Mouse (Mus musculus) hindbrain, embryonic 15.5 days (tissue): ENCODE results near the gene Trafd1. TPM values are rescaled to one million over a fixed set of nuclear protein-coding genes. Genes with fewer than 3 reads are reported as not detected.

Experiments used
- ATAC-seq: fragments of 200-750 bp; cut with Nextera tagmentation; 2 replicates; pipeline ENCODE4 v1.8.0; 2017; ENCODE audit warnings: low read depth, moderate number of reproducible peaks, moderate TSS enrichment; ENCODE audit not compliant: low FRiP score
- H3K27ac ChIP-seq: fragments of 300-500 bp; sonication (generic); replicated peaks from 2 replicates; pipeline ENCODE4 v1.5.1; 2015; ENCODE audit warnings: mild to moderate bottlenecking, inconsistent platforms
- H3K27me3 ChIP-seq: fragments of 300-500 bp; sonication (generic); 2 replicates; pipeline ENCODE4 v1.6.1; 2015; ENCODE audit warnings: control low read depth, inconsistent platforms
- H3K36me3 ChIP-seq: fragments of 300-500 bp; sonication (generic); 2 replicates; pipeline ENCODE4 v1.6.1; 2015; ENCODE audit warnings: control low read depth, inconsistent platforms
- H3K4me1 ChIP-seq: fragments of 300-500 bp; sonication (generic); replicated peaks from 2 replicates; pipeline ENCODE4 v1.6.1; 2015; ENCODE audit warnings: control low read depth, inconsistent platforms
- H3K4me2 ChIP-seq: fragments of 300-500 bp; sonication (generic); 2 replicates; pipeline ENCODE4 v1.6.1; 2015; ENCODE audit warnings: moderate library complexity, mild to moderate bottlenecking, inconsistent platforms
- H3K4me3 ChIP-seq: fragments of 300-500 bp; sonication (generic); 2 replicates; pipeline ENCODE4 v1.5.1; 2015; ENCODE audit warnings: mild to moderate bottlenecking, inconsistent platforms
- H3K9ac ChIP-seq: fragments of 300-500 bp; sonication (generic); 2 replicates; pipeline ENCODE4 v1.6.1; 2015; ENCODE audit warnings: inconsistent platforms
- H3K9me3 ChIP-seq: fragments of 300-500 bp; sonication (generic); 2 replicates; pipeline ENCODE4 v1.6.1; 2016; ENCODE audit warnings: control low read depth, inconsistent platforms
- WGBS: fragments of 180-500 bp; shearing (Covaris S2); methylation state at CpG from one replicate; pipeline ENCODE4 v1.1.7; 2015; 5-methylcytosine and 5-hydroxymethylcytosine counted together
- polyA plus RNA-seq: library from polyadenylated mRNA; unstranded; fragments of >200 nt; fragmentation: Nextera tagmentation; extraction: Ambion mirVana; gene quantifications from 2 replicates; pipeline ENCODE4 v1.2.1, GENCODE M21; 2015

The Trafd1 gene
- polyA plus RNA-seq, 1 experiment from 2014 or later: 127 TPM

DNA sequence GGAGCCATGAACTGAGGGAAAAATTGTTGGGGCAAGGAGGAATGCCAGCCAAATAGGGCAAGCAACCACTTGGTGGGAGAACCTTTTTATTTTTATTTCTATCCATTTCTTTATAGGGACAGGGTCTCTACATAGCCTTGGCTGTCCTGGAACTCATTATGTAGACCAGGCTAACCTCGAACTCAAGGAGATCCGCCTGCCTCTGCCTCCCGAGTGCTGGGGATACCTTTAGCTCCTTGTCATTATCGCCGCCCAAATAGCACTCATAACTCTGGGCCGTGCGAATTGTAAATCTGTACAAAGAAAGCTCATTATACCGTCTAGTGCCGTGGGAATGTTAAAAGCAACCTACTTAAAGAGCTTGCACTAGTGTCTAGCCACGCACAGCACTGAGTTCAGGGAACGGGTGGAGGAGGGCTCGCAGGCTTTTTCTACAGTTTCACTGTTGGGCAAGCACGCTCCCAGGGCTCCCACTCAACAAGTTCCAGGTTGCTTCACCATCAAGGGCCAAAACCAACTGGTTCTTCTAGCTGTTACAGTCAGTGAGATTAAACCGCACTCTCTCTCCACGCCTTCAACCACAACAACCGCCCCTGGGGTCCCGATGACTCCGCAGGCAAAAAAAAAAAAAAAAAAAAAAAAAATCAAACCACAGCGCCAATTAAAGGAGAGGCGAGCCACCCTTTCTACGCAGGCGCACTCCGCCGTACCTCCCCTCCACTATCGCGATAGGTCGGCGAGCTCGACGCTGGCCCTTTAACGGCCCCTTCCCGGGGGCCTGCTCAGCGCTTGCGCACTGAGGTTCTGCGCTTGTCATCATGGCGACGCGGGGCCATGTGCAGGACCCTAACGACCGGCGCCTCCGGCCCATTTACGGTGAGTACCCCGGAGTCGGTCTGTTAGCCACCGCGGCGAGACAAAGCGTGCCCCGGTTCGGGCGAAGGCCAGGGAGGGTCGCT, 12.0 kb upstream of the Trafd1 start, which contains the start of gene Naa25:
Gene Naa25 (plus strand): TSS at position 750 of the 959 bp plus-strand sequence.
- no peaks in the 10 kb centered on the region for H3K27me3 ChIP-seq
- ATAC-seq: peak; percentile 97
- 10% methylated on average over 53 of the region's 53 CpGs for WGBS

DNA sequence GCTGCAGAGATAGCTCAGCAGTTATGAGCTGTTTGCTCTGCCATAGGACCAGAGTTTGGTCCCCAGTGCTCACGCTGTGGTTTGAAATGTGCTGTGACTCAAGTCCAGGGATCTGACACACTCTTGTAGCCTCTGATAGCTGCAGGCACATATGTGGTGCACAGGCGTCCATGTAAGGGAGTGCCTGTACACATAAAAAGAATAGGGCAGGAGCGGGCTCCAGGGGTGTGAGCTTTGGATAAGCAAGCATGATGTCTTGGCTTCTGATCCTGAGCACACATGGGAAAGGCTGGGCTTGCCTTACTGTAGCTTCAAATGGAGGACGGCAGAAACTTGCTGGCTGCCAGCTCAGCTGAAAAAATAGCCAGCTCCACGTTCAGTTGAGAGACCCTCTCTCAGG, 10.2 kb upstream of the Trafd1 start:
- H3K27me3 ChIP-seq: no peaks in the 10 kb centered on the region
- no peak overlapping the region for H3K27ac ChIP-seq
- WGBS: 82% methylated on average over 5 of the region's 5 CpGs
- no peak for ATAC-seq
- H3K36me3 ChIP-seq: no peaks in the 10 kb centered on the region; the same call in 1 of the 2 replicates
- peaks cover 26% of the 10 kb centered on the region for H3K4me1 ChIP-seq
- H3K9me3 ChIP-seq: no peaks in the 10 kb centered on the region
- H3K9ac ChIP-seq: no peak overlapping the region
- H3K4me2 ChIP-seq: no peak overlapping the region
- no peak overlapping the region for H3K4me3 ChIP-seq

More for the DNA sequence above, 12.0 kb upstream of the Trafd1 start, which contains the start of gene Naa25:
- Histone ChIP-seq H3K9ac (peak within 1 kb of the TSS; percentile 95), H3K4me3 (peak within 1 kb of the TSS; percentile 98), H3K4me1 (peaks cover 34% of the 10 kb centered on the region), H3K9me3 (no peaks in the 10 kb centered on the region), H3K4me2 (peak within 1 kb of the TSS; percentile 87), H3K27ac (peak within 1 kb of the TSS; percentile 82), H3K36me3 (no peaks in the 10 kb centered on the region; the same call in 1 of the 2 replicates)

DNA sequence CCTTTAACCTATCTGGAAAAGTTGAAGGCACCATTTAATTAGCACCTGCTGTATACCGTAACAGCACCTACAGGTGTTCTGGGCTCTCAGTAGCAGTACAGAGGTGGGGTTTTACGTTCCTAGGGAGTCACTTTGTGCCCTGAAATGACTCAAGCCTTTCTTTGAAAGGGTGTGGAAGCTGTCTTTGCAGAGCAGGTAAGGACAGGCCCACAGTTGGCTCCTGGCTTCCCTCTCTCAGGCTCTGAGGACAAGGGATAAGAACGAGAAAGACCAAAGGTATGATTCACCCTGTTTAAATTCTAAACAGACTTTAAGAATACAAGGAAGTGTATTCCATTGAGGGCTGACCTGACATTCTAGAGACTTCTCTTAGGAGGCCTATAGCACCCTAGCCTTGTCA, 8.0 kb upstream of the Trafd1 start:
- H3K27me3 ChIP-seq: no peaks in the 10 kb centered on the region
- peaks cover 7% of the 10 kb centered on the region for H3K4me1 ChIP-seq
- H3K36me3 ChIP-seq: no peaks in the 10 kb centered on the region
- no peak overlapping the region for H3K4me2 ChIP-seq
- H3K4me3 ChIP-seq: no peak overlapping the region
- ATAC-seq: no peak
- WGBS: 87% methylated on average over 3 of the region's 3 CpGs
- no peak overlapping the region for H3K9ac ChIP-seq
- H3K27ac ChIP-seq: no peak overlapping the region
- H3K9me3 ChIP-seq: no peaks in the 10 kb centered on the region

DNA sequence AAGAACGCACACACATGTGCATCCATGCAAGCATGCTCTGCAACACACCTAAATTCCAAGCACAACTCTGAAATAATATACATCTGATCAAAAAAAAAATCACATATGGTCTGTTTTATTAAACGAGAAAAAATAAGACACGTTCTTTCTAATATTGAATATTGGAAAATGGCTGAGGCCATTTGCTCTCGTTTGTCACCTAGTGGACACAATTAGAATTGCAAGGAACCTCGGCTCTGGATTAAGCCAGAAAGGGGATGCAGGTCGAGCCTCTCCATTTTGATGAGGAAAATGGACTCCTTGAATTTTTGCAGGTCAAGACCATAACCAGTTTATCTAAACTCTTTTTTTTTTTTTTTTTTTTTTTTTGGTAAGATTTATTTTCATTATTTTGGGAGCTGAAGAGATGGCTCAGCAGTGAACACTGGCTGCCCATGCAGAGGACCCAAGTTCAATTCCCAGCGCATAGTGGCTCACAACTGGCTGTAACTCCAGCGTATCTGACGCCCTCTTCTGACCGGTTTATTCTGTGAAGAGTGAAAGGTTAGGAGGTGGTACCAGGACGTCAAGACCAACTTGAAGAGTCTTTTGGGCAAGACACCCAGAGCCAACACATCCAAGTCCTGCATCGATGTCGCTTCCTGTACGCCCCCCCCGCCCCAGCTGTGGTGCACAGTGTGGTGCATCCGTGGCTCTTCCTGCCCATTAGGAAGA, 7.4 kb upstream of the Trafd1 start:
- no peaks in the 10 kb centered on the region for H3K27me3 ChIP-seq
- WGBS: 56% methylated on average over 16 of the region's 16 CpGs
- no peak overlapping the region for H3K27ac ChIP-seq

DNA sequence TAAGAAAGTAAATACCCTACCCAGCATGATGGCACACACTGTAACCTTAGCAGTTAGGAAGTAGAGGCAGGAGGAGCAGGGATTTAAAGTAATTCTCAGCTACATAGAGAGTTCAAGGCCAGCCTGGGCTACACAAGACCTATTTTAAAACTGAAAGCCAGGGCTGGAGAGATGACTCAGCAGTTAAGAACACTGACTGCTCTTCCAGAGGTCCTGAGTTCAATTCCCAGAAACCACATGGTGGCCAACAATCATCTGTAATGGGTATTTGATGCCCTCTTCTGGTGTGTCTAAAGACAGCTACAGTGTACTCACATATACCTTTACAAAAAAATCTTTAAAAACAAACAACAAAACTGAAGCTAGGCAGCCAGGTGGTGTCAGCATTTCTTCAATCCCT, 4.3 kb upstream of the Trafd1 start:
- Histone ChIP-seq H3K4me2 (no peak overlapping the region), H3K27ac (no peak overlapping the region), H3K36me3 (no peaks in the 10 kb centered on the region), H3K9ac (no peak overlapping the region), H3K27me3 (no peaks in the 10 kb centered on the region), H3K9me3 (no peaks in the 10 kb centered on the region), H3K4me1 (peaks cover 6% of the 10 kb centered on the region), H3K4me3 (no peak overlapping the region)
- ATAC-seq: no peak

More for the DNA sequence above, 7.4 kb upstream of the Trafd1 start:
- ATAC-seq: no peak
- Histone ChIP-seq H3K9ac (no peak overlapping the region), H3K9me3 (no peaks in the 10 kb centered on the region), H3K4me3 (no peak overlapping the region), H3K36me3 (no peaks in the 10 kb centered on the region), H3K4me1 (peaks cover 7% of the 10 kb centered on the region), H3K4me2 (no peak overlapping the region)

DNA sequence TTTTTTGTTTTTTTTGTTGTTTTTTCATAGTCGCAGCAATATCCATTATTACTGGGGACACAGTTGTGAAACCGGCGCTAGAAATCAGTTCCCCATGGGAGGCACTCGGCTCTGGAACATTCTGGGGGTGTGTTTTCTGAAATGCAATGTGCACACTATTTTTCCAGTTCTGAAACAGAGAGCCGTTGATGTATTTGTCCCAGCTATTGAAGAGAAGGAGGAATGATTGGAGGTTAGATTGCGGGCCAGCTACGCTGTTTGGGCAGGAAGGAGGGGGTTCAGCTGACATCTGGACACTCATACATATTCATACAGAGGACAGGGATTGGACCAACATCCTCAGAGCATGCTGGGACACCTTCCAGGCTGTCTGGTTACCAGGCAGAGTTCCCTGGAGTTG, 3.7 kb upstream of the Trafd1 start:
- H3K4me3 ChIP-seq: no peak overlapping the region
- H3K36me3 ChIP-seq: no peaks in the 10 kb centered on the region
- no peak overlapping the region for H3K9ac ChIP-seq
- peaks cover 11% of the 10 kb centered on the region for H3K4me1 ChIP-seq
- 43% methylated on average over 7 of the region's 7 CpGs for WGBS
- no peak overlapping the region for H3K4me2 ChIP-seq
- no peaks in the 10 kb centered on the region for H3K27me3 ChIP-seq
- ATAC-seq: no peak
- H3K9me3 ChIP-seq: no peaks in the 10 kb centered on the region
- no peak overlapping the region for H3K27ac ChIP-seq

DNA sequence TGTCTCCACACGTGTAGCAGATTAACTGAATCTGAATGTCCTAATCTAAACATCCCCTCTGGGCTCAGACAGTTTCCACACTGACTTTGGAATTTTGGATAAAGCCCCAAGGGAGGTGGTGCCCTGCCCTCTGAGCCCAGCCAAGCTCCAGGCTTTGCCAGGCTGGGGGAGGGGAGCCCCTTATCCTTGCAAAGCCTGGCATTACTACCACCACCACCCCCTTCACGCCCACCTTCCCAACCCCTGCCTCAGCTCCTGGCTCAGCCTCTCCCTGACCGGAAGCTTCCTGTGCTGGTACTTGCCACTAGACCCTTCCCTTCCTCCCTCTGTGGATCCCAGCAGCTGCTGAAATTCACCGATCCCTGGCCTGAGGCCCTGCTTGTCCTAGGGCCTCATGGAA, 1.7 kb upstream of the Trafd1 start:
- no peak for ATAC-seq
- Histone ChIP-seq H3K27ac (no peak overlapping the region), H3K9ac (no peak overlapping the region), H3K36me3 (peaks cover 5% of the 10 kb centered on the region; the same call in 1 of the 2 replicates), H3K27me3 (no peaks in the 10 kb centered on the region), H3K4me1 (peaks cover 30% of the 10 kb centered on the region), H3K4me2 (no peak overlapping the region), H3K9me3 (no peaks in the 10 kb centered on the region), H3K4me3 (no peak overlapping the region)
- 81% methylated on average over 4 of the region's 4 CpGs for WGBS

DNA sequence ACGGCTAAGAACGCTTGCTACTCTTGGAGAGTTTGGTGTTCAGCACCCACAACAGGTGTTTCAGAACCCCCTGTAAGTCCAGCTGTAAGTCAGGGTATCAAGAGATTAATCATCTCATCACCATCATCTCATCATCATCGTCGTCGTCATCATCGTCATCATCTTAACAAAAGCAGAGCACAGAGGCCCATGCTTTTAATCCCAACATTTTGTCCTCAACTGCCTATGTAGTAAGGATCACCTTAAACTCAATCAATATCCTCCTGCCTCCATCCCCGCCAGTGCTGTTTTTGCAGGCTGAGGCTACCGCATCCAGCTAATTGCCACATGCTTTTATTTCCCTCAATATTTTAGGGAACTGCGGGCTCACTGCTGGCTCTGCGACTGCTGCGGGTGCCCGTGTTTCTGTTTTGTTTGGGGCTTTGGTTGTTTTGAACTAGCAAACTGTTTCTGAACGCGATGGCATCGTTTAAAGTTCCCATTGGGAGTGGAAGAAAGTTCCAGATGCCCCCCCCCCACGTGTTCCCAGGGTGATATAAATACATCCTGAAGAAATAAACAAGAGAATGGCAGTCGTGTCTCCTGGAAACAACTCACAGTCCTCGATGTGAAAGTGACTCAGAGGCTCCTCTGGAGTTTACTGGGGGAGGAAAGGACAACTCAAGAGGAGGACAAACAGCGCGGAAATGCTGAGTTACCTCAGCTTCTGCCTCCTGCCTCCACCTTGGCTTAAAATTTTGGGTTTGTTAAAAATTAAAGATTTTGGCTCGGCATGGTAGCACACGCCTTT, 883 bp upstream of the Trafd1 start:
- H3K9me3 ChIP-seq: no peaks in the 10 kb centered on the region
- H3K4me3 ChIP-seq: peak overlapping the region; percentile 71
- peak overlapping the region; percentile 79 for H3K9ac ChIP-seq
- H3K4me1 ChIP-seq: peaks cover 30% of the 10 kb centered on the region
- peak overlapping the region; percentile 66 for H3K4me2 ChIP-seq
- no peak for ATAC-seq
- H3K27ac ChIP-seq: peak overlapping the region; percentile 85
- H3K36me3 ChIP-seq: peaks cover 8% of the 10 kb centered on the region
- WGBS: 34% methylated on average over 22 of the region's 22 CpGs
- H3K27me3 ChIP-seq: no peaks in the 10 kb centered on the region

DNA sequence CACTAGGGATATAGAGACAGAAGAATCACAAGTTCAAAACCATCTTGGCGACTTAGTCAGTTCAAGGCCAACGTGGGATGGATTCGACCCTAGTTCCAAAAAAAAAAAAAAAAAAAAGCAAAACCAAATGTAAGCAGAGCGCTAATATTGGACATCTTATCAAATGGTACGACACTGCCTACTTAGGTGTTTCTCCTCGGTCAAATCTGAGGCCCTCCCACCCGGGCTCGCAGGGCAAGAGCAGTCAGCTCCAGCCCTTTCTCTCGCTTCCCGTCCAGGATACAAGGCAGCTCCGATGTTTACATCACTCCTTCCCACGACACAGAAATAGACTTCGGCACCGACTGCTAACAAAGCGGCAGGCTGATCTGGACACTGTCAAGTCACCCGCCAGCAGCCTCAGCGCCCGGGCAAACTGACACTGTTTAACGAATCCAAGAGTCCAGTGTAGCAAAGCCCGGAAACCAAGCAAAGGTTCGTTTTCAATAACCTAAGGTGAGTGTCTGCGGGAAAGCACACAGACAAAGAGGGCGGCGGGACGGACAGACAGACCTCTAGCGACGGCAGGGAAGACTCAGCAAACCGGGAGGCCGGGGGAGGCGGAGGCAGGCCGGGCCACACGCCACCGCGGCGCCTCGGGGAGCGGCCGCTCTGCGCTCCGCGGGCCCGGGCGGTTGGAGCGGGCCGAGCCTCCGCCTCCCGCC, 523 bp downstream of the Trafd1 start:
- Histone ChIP-seq H3K4me1 (peaks cover 30% of the 10 kb centered on the region), H3K27me3 (no peaks in the 10 kb centered on the region), H3K27ac (peak overlapping the region; percentile 85), H3K36me3 (peaks cover 21% of the 10 kb centered on the region), H3K4me3 (peak overlapping the region; percentile 71), H3K9me3 (no peaks in the 10 kb centered on the region), H3K9ac (peak overlapping the region; percentile 79), H3K4me2 (peak overlapping the region; percentile 66)
- ATAC-seq: peak; percentile 28; the same call in 1 of the 2 replicates
- 2% methylated on average over 45 of the region's 47 CpGs for WGBS

DNA sequence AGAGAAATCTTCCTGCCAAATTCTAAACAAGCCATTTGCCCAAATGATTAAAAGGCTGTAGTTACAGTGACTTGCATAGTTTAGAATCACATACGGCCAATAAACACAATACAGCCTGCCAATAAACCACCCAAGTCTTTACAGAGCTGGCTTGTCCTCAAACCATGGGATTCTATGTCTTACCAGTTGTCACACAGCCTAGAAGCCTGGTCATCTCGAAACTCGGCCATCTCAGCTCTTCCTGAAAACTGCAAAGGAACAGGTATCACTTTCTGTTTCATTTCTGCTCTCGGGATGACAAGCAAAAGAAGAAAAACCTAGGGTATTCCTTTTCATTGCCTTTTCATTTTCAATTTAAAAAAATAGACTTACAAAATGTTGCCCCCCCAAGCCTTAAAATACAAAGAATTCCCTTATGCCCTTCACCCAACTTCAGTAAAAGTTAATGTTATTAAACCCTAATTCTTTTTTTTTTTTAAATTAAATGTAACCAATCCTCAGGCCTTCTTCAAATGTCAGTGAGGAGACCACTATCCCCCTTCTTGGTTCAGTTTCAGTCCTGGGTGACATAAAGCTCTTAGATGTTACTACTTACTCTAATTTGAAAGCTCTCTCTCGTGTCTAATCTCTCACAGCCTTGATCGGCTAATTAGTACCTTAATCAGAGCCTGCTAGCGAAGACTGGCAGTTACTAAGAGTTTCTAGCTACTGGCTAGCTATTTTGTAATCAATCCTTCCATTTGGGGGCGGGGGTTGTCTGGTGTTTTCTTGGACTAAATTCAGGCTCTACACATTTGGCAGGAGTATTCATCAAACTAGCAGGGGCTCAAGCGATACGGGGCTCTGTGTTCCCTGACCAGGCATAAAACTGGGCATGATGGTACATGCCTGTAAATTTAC, 1.3 kb downstream of the Trafd1 start:
- Histone ChIP-seq H3K9me3 (no peaks in the 10 kb centered on the region), H3K27me3 (no peaks in the 10 kb centered on the region), H3K27ac (peak overlapping the region; percentile 85), H3K4me2 (peak overlapping the region; percentile 66), H3K36me3 (peaks cover 28% of the 10 kb centered on the region), H3K4me3 (peak overlapping the region; percentile 71), H3K9ac (peak overlapping the region; percentile 79), H3K4me1 (peaks cover 30% of the 10 kb centered on the region)
- 45% methylated on average over 10 of the region's 10 CpGs for WGBS
- no peak for ATAC-seq
